Mouse (Mus musculus) MEL (cell line): ENCODE measurements at regions not wholly inside any gene's neighbourhood (a gene's known extent, or its start where the extent isn't known, plus 50 kb on each side); places are given as distances from the start of the nearest gene placed in this dataset.

Experiments used
- CTCF ChIP-seq, 3 experiments: IDR thresholded peaks in 2 of 3; conservative IDR thresholded peaks in 1 of 3; 2 replicates each; pipeline ENCODE4 v1.5.1; 2011 to 2012; ENCODE audit warnings: low read length in 3 of 3, low read depth in 2 of 3, mild to moderate bottlenecking in 2 of 3, improper control_type of control experiment in 1 of 3, inconsistent platforms in 1 of 3, mixed read lengths in 1 of 3, moderate library complexity in 1 of 3; ENCODE audit not compliant: control insufficient read depth in 1 of 3, insufficient read depth in 1 of 3, poor library complexity in 1 of 3, severe bottlenecking in 1 of 3
- MAX ChIP-seq: IDR thresholded peaks from 2 replicates; pipeline ENCODE4 v1.6.1; 2011; ENCODE audit warnings: low read length, improper control_type of control experiment
- POLR2A ChIP-seq, 2 experiments: IDR thresholded peaks; 2 replicates each; pipeline ENCODE4 v1.6.1; 2011 to 2012; ENCODE audit warnings: low read length in 2 of 2, mild to moderate bottlenecking in 2 of 2, control low read depth in 1 of 2, improper control_type of control experiment in 1 of 2, low read depth in 1 of 2, moderate library complexity in 1 of 2; ENCODE audit not compliant: control insufficient read depth in 1 of 2, insufficient read depth in 1 of 2, poor library complexity in 1 of 2

- TF ChIP-seq MAX (no peak), CTCF (IDR thresholded peaks at IDR 0.05 in 2 of 3, conservative IDR thresholded peaks at IDR 0.05 in 1 of 3; ENCODE audit: control insufficient read depth in 1 of 3, insufficient read depth in 1 of 3, low read depth in 2 of 3, low read length in 3 of 3, poor library complexity in 1 of 3, severe bottlenecking in 1 of 3) (no peak), POLR2A (IDR thresholded peaks at IDR 0.05; ENCODE audit: control insufficient read depth in 1 of 2, insufficient read depth in 1 of 2, low read depth in 1 of 2, low read length in 2 of 2, poor library complexity in 1 of 2) (no peak)
Observed at GRCm38 (mm10) chr11:24370861-24371686, 293.2 kb downstream of the Bcl11a start.
